Mouse (Mus musculus) C2C12 (cell line): ENCODE measurements around the gene Ndst2.

Experiments
- CTCF ChIP-seq: IDR thresholded peaks from one replicate; pipeline ENCODE4 v1.5.1; 2011; ENCODE audit not compliant: control insufficient read depth, insufficient read depth, insufficient read length
- USF1 ChIP-seq: IDR thresholded peaks from one replicate; pipeline ENCODE4 v1.6.1; 2011; ENCODE audit warnings: low read depth, mild to moderate bottlenecking, control low read depth, moderate library complexity

DNA sequence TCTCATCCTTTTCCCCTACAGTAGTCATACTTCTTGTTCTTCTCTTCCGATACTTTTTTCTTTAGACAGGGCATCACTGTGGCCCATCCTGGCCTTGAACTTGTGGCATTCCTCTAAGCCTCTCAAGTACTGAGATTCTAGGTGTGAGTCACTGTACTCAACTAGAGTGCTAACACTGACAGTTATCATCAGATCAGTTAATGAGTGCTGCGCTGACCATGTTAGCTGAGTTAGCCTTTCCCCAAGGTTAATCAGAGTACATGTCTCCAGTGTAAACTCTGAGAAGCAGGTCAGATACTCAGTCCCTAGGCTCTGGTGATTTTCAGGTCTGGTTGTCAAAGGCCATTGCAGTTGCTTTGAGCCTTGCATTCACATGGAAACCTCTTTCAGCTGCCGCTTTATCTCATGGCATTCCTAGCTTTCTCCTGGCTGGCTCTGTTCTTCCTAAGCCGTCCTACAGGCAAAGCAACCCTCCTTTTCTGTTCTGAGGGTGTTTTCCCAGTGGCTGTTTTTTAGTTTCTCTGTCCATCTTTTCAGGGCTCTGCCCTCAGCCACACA lies 15.2 kb upstream of the Ndst2 start:
- TF ChIP-seq CTCF (no peak), USF1 (no peak)
